In the genomic region with DNA sequence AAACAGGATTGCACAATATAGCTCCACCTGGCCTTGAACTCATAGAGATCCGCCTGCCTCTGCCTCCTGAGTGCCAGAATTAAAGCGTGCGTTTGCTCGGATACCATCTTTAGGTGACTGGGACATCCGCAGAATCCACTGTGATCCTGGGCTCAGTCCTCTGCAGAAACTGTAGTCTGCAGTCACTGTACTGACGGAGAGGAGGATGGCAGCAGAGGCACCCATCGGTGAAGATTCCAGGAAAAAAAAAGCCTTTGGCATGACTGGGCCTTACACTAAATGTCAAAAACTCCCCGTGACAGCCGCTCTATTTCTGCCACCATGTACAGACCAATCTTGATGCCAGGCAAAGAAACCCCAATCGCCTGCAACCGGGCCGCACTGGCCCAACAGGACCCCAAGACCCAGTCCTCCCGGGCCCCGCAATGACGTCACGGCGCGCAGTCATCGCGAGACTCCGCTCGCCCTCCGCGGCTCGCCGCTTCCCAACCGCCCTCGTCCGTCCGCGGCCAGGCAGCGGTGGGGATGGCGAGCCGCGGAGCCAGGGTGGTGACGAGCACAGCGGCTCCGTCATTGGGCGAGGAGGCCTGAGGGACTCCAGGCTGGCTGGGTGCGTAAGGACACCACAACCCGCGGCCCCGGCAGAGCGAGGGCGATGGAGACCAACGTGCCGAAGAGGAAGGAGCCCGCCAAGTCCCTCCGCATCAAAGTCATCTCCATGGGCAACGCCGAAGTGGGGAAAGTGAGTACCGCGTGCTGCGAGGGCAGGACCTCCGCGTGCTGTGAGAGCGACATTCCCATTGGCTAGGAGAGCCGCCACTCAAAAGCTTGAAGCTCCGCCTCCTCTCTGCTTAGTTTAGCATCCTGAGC, we compare ENCODE assay signal across 8 mouse cellular contexts. TPM values are rescaled to one million over a fixed set of nuclear protein-coding genes. Genes with fewer than 3 reads are reported as not detected.
DNase-seq lines count a peak whose midpoint lies in the region; ATAC-seq and TF ChIP-seq lines count a peak whose summit lies in the region.

A gene (plus strand): TSS at position 452 of the 870 bp plus-strand sequence.

- peaks cover 23% of the 10 kb centered on the region for H3K36me3 ChIP-seq in megakaryocyte, embryonic 14.5 days (replicated peaks; ENCODE audit: low read length)

- no peak for TF ChIP-seq CTCF in cortical plate, adult 2 months (IDR thresholded peaks at IDR 0.05; ENCODE audit: extremely low read depth, insufficient read depth, low read length)

- no peaks in the 10 kb centered on the region for H3K9me3 ChIP-seq in megakaryocyte, embryonic 14.5 days

- DNase-seq in gastrocnemius, adult 8-10 months (ENCODE audit: low spot score in 2 of 2), result peak; percentile 92 to 93
- peak; percentile 89 for DNase-seq in hindlimb bud, embryonic 11.5 days (ENCODE audit: extremely low spot score, low read depth, low spot score)
- peak; percentile 93 to 99 for DNase-seq in left cerebral cortex, adult 8-10 months (ENCODE audit: low spot score in 2 of 2)
- peak; percentile 97 for DNase-seq in right cerebral cortex, postnatal 10 days (ENCODE audit: low spot score in 2 of 2)
- peak; percentile 91 for DNase-seq in urinary bladder, postnatal 25 days (ENCODE audit: low spot score)

- peaks cover 6% of the 10 kb centered on the region for H3K27me3 ChIP-seq in megakaryocyte, embryonic 14.5 days (replicated peaks)

- H3K27ac ChIP-seq in cortical plate, adult 2 months (ENCODE audit: insufficient read depth, low read length), result peak within 1 kb of the TSS; percentile 96

- ATAC-seq in activated CD4-positive, CD25-positive, alpha-beta regulatory T cell, adult 4 months, result peak; percentile 95

- H3K4me1 ChIP-seq in cortical plate, adult 2 months (ENCODE audit: control insufficient read depth, insufficient read depth, low read length), result no peaks in the 10 kb centered on the region; the same call in none of the 2 replicates
- H3K4me1 ChIP-seq in megakaryocyte, embryonic 14.5 days, result peaks cover 30% of the 10 kb centered on the region

- TF ChIP-seq POLR2A in cortical plate, adult 2 months (IDR thresholded peaks at IDR 0.05; ENCODE audit: extremely low read depth, insufficient read depth, low read length), result peak; percentile 71

- peak within 1 kb of the TSS; percentile 62 for H3K4me3 ChIP-seq in cortical plate, adult 2 months (ENCODE audit: insufficient read depth, low read length)
- peak within 1 kb of the TSS; percentile 98 for H3K4me3 ChIP-seq in megakaryocyte, embryonic 14.5 days (replicated peaks)

RNA-seq across cellular contexts. Expression of the gene that starts here (rescaled TPM):
- 1 to 10 TPM; 2.8 to 3.8 TPM for polyA plus RNA-seq in activated CD4-positive, CD25-positive, alpha-beta regulatory T cell, adult 4 months (2017; shearing (Covaris generic))
- 82.4 and 87.4 TPM in 2 replicates for polyA plus RNA-seq in cortical plate, adult 2 months (2012; rRNA removed)
- 10 to 100 TPM; 30.6 to 46.6 (median 38.2) TPM for total RNA-seq in gastrocnemius, adult 8-10 months (2022)
- 100 to 1,000 TPM in 2 of 4 experiments, 10 to 100 TPM in 2; 90.1 to 105 (median 99.9) TPM for total RNA-seq in left cerebral cortex, adult 8-10 months (2022)
- polyA plus RNA-seq in megakaryocyte, embryonic 14.5 days (2012; ENCODE audit: insufficient read depth, low replicate concordance), result 1.8 and 3.5 TPM in 2 replicates

Comparison
In these comparisons a context has a peak if more than half of its experiments do, and no peak if none do; other contexts are left out.
1. Peak in every context shown above with its lines: DNase-seq, ATAC-seq, H3K4me3 ChIP-seq and H3K27ac ChIP-seq.
2. RNA of the gene that starts here (polyA plus RNA-seq): 82.4 to 87.4 TPM in cortical plate, adult 2 months; 2.8 to 3.8 TPM in activated CD4-positive, CD25-positive, alpha-beta regulatory T cell, adult 4 months and 1.8 to 3.5 TPM in megakaryocyte, embryonic 14.5 days; every median in the first group is over 10 times any median in the second.